Mouse (Mus musculus) G1E (cell line): ENCODE measurements at regions not wholly inside any gene's neighbourhood (a gene's known extent, or its start where the extent isn't known, plus 50 kb on each side); places are given as distances from the start of the nearest gene placed in this dataset.

ENCODE experiments used
- ATAC-seq: 2 replicates; pipeline ENCODE4 v1.8.0; 2016; ENCODE audit warnings: mild to moderate bottlenecking; ENCODE audit not compliant: insufficient number of reproducible peaks, poor library complexity, low FRiP score, severe bottlenecking; ENCODE audit errors: extremely low read depth
- DNase-seq: peaks from one replicate; pipeline ENCODE4 v3.0.0; 2012; ENCODE audit warnings: low spot score
- H3K27me3 ChIP-seq: 2 replicates; pipeline ENCODE4 v1.6.1; 2012; ENCODE audit warnings: mild to moderate bottlenecking, low read length, inconsistent platforms; ENCODE audit not compliant: insufficient read depth
- H3K36me3 ChIP-seq: replicated peaks from 2 replicates; pipeline ENCODE3; 2012; ENCODE audit warnings: mild to moderate bottlenecking, inconsistent platforms
- H3K4me1 ChIP-seq: 2 replicates; pipeline ENCODE4 v1.6.1; 2012; ENCODE audit warnings: low read depth, low read length, inconsistent platforms, mixed read lengths; ENCODE audit not compliant: insufficient read depth
- H3K4me3 ChIP-seq: 2 replicates; pipeline ENCODE4 v1.5.1; 2012; ENCODE audit warnings: low read depth, mild to moderate bottlenecking, inconsistent platforms, low read length, moderate library complexity, mixed read lengths
- H3K9me3 ChIP-seq: replicated peaks from 2 replicates; pipeline ENCODE4 v1.6.1; 2012; ENCODE audit warnings: inconsistent platforms
- CTCF ChIP-seq: IDR thresholded peaks from 2 replicates; pipeline ENCODE4 v1.5.1; 2012; ENCODE audit warnings: low read depth, low read length, inconsistent platforms, mixed read lengths
- GATA1 ChIP-seq: IDR thresholded peaks from 2 replicates; pipeline ENCODE4 v1.6.1; 2012; ENCODE audit warnings: borderline replicate concordance, low read length, inconsistent platforms, mixed read lengths
- GATA2 ChIP-seq: IDR thresholded peaks from 2 replicates; pipeline ENCODE4 v1.6.1; 2012; ENCODE audit warnings: low read depth, low read length, inconsistent platforms, borderline replicate concordance
- POLR2AphosphoS5 ChIP-seq: IDR thresholded peaks from 2 replicates; pipeline ENCODE4 v1.6.1; 2012; ENCODE audit warnings: low read depth, low read length, inconsistent platforms; ENCODE audit not compliant: insufficient replicate concordance
- TAL1 ChIP-seq: conservative IDR thresholded peaks from 2 replicates; pipeline ENCODE4 v1.6.1; 2012; ENCODE audit warnings: low read depth, low read length, inconsistent platforms, mixed read lengths

DNA sequence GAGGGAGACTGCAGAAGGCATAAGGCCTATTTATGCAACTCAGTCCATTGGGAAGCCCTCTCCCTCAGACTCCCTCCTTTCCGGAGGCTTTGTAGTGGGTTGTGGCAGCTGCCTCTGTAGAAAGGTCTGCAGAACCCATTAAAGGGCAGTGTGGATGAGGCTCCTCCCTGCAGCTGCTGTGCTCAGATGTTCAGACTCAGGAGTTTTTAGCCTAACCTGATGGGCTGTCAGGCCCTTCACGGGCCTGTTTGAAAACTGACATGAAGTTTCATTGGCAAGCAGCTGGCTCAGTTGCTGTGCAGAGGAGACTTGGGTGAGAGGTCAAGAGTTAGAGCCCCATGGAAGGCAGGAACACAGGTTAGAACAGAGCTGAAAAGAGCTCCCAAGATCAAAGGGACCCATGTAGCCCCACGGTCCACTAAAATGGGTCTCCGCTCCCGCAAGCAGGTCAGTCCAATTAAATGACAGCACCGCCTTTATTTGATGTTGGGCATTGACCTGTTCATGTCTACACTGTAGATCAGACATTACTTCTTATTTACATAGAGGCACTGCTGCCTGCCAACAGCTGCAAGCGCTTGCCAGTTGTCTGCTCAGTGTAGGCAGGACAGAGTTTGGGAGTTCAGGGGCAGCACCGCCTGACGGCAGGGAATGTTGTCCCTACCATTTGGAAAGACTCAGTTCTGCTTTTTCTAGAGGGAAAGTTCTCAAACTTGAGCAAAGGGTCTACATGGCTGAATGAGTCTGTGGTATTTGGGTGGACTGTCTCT is 53.8 kb upstream of the Usp46 start:
- peaks cover 11% of the 10 kb centered on the region; the same call in 1 of the 2 replicates for H3K27me3 ChIP-seq
- no peaks in the 10 kb centered on the region for H3K4me1 ChIP-seq
- H3K9me3 ChIP-seq: no peaks in the 10 kb centered on the region
- TF ChIP-seq TAL1: no peak
- TF ChIP-seq CTCF: no peak
- H3K36me3 ChIP-seq: no peaks in the 10 kb centered on the region
- no peak overlapping the region for H3K4me3 ChIP-seq
- DNase-seq (no peak), ATAC-seq (no peak)

DNA sequence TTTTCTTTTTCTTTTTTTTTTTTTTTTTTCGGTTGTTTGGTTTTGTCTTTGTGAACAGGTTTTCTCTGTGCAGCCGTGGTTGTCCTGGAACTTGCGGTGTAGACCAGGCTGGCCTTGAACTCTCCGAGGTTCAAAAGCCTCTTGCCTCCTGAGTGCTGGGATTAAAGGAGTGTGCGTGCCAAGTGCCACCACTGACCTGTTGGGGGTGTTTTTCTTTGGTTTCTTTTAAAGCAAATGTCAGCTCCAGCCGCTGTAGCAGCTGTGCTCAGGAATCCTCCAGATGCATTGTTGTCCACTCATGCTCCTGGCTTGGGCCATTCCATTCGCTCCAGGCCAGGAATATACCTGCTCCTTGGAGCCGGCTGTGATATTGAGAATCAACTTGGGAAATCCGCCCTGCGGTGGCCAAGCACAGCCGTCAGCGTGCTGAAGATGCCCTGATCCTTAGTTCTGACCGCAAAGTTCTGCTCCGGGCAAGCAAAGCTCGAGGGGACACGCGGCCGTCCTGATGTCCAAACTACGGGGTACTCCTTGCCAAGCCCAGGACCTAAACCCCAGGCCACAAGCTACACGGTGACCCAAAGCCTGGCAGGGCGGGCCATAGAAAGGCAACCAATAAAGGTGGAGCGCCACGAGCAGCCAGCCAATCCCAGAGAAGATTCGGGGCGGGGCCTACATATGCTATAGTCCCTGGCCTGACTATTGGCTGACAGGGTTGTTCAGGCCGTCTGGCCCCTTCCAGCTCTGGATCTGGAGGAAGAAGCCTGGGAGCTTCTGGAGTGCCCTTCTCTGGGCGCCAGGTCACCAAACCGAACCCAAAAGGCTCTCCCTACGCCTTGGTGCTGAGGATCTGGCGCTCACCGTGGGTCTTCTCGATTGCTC is 58.0 kb upstream of the Usp46 start:
- DNase-seq (no peak), ATAC-seq (no peak)
- no peaks in the 10 kb centered on the region for H3K4me1 ChIP-seq
- H3K4me3 ChIP-seq: no peak overlapping the region
- TF ChIP-seq GATA1 (no peak), GATA2 (no peak), POLR2AphosphoS5 (no peak), TAL1 (no peak), CTCF (no peak)
- peaks cover 11% of the 10 kb centered on the region for H3K27me3 ChIP-seq
- H3K9me3 ChIP-seq: no peaks in the 10 kb centered on the region
- no peaks in the 10 kb centered on the region for H3K36me3 ChIP-seq

DNA sequence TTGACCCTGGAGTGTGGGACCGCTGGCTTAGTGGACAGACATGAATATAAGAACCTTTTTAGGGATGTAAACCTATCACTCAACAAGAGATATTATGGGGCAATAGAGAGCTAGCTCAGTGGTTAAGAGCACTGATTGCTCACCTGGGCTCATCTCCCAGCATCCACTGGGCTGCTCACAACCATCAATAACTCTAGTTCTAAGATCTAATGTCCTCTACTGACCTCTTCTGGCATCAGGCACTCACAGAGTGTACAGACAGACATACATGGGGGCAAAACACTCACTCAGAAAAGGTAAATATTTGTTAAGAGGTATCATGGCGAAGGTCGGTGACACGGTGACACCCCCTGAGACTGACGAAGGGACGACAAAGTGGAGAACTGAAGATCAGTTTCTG is 59.3 kb upstream of the Usp46 start:
- Histone ChIP-seq H3K4me1 (no peaks in the 10 kb centered on the region), H3K9me3 (no peaks in the 10 kb centered on the region), H3K4me3 (no peak overlapping the region), H3K27me3 (peaks cover 11% of the 10 kb centered on the region), H3K36me3 (no peaks in the 10 kb centered on the region)
- DNase-seq: no peak
- TF ChIP-seq POLR2AphosphoS5 (no peak), TAL1 (no peak), CTCF (no peak), GATA2 (no peak), GATA1 (no peak)
- no peak for ATAC-seq

DNA sequence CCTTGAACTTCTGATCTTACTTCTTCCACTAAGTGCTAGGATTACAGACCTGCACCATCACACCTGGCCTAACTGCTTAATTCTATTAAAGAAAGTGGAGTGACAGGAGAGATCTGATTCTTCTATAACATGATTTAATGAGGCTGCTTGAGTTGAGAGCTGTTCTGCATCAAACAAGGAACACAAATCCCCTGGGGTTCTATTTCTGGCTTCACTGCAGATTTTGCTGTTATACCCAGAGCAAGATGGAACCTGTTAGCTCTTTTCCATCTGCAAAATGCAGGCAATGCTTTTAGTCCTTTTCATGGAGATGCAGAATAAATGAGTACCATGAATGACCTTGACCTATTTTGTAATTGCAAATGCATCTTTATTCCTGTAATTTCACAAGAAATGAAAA is 61.4 kb upstream of the Usp46 start:
- TF ChIP-seq TAL1 (no peak), GATA2 (no peak), POLR2AphosphoS5 (no peak), GATA1 (no peak), CTCF (no peak)

DNA sequence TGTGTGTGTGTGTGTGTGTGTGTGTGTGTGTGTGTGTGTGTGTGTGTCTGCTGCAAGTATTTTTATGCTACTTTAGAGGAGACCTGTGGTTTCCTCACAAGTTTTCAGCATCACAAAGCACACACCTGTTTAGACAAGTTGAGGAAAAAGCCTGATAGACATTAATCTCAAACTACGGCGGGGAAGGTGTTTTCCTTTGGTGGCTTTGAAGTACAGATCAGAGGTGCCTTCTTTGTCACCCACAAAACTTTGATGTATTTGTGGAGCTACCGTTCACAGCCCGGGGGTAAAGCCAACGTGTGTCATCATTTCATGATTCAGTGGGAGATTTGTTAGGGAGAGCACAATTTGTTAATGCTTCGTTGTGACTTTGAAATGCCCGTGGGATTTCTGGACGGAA is 62.4 kb upstream of the Rasl11b start:
- Histone ChIP-seq H3K9me3 (no peaks in the 10 kb centered on the region), H3K27me3 (peaks cover 18% of the 10 kb centered on the region), H3K4me3 (no peak overlapping the region), H3K36me3 (no peaks in the 10 kb centered on the region), H3K4me1 (no peaks in the 10 kb centered on the region)
- ATAC-seq (no peak), DNase-seq (no peak)
- TF ChIP-seq CTCF (no peak), TAL1 (no peak), GATA2 (no peak), GATA1 (no peak), POLR2AphosphoS5 (no peak)

More for the DNA sequence above, 61.4 kb upstream of the Usp46 start:
- no peaks in the 10 kb centered on the region for H3K36me3 ChIP-seq
- ATAC-seq: no peak
- DNase-seq: no peak
- H3K27me3 ChIP-seq: peaks cover 18% of the 10 kb centered on the region
- no peaks in the 10 kb centered on the region for H3K4me1 ChIP-seq
- no peaks in the 10 kb centered on the region for H3K9me3 ChIP-seq
- no peak overlapping the region for H3K4me3 ChIP-seq

DNA sequence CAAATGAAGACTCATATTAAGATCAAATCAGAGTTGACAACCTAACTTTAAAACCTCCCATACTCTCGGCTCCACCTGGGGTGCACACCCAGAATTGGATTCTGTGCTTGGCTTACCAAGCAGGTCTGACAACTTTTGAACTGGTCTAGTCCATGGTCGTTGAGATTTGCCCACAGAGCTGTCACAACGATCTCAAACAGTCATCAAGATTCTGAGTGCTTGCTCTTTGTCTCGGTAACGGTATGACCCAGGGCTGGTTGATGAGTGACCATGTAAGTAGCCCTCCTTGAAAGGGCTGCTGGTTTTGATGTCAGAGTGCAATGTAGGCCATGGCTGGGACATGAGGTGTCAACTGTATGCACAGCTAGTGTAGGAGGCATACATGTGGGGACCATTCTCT is 58.7 kb upstream of the Rasl11b start:
- ATAC-seq: no peak
- Histone ChIP-seq H3K27me3 (peaks cover 18% of the 10 kb centered on the region), H3K4me3 (no peak overlapping the region), H3K36me3 (no peaks in the 10 kb centered on the region), H3K9me3 (no peaks in the 10 kb centered on the region), H3K4me1 (no peaks in the 10 kb centered on the region)
- no peak for DNase-seq
- TF ChIP-seq POLR2AphosphoS5: no peak
- TF ChIP-seq GATA1: no peak
- TF ChIP-seq CTCF: no peak
- no peak for TF ChIP-seq TAL1
- no peak for TF ChIP-seq GATA2
